Mouse (Mus musculus): Measurements from ENCODE around the gene Peli3. TPM values are rescaled to one million over a fixed set of nuclear protein-coding genes. Genes with fewer than 3 reads are reported as not detected.

The Peli3 gene
- total RNA-seq, 1 experiment from 2014 or later = 0.14 TPM

DNA sequence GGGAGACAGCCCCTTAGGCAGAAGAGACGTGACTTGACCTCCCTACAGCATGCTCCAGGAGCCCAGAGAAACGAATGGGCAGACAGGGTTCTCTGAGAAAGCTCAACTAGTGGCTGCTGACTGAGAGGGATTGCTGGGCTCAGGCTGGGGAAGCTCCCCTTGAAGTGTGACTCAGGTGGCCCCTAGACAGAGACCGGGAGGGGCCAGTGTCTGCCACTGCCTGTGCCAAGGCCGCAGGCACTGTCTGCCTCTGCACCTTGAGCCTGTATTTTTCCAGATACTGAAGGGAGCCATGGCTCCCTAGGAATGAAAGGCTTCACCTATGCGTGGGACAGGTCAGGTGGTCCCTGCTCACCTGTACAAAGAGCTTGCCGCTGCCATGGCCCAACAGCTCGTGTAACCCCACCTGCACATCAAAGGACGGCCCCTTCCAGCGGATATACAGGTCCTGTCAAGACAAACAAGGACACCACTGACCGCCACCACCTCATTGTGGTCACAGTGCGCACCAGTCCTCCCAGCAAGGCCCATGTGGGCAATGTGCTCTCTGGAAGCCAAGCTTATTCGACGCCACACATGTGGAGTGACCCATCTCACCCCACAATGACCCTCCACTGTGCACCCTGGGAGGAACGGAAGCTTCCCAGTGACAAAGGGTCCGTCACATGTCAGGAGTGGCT is 26.9 kb downstream of the Peli3 start:
- no peak for ATAC-seq (replicated peaks; ENCODE audit: low read depth, poor library complexity, severe bottlenecking)

DNA sequence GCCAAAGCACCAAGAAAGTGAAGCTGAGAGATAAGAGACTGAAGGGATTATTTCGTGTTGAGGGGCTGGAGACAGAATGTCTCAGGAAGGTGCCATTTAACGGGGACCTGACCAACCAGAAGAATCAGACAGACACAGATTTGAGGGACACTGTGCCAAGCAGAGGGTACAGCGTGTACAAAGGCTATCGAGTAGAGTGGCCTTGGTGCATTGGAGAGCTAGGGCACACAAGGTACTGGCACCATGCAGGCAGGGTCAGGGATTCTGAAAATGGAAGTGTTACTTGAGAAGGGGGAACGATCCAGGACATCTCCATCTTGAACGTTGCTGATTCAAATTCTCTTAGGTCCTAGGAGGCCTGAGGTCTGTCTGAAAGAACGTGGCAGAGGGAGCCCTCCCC is 33.6 kb downstream of the Peli3 start:
- ATAC-seq (replicated peaks; ENCODE audit: low read depth, poor library complexity, severe bottlenecking) = no peak

DNA sequence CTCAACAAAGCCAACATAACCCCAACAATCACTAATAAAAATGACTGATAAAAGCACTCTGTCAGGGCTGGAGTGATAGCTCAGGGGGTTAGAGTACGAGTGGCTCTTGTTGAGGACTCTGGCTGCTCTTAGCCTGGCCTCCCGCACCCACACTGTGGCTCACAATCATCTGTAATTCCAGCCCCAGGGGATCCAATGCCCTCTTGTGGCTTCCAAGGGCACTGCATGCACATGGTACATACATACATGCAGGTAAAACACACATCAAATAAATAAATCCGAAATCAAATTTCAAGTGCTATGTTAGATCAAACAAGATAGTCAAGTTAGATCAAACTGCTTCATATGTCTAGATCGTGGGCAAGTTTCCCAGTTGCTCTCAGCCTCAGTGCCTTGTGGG is 34.8 kb downstream of the Peli3 start:
- no peak for ATAC-seq (replicated peaks; ENCODE audit: low read depth, poor library complexity, severe bottlenecking)

DNA sequence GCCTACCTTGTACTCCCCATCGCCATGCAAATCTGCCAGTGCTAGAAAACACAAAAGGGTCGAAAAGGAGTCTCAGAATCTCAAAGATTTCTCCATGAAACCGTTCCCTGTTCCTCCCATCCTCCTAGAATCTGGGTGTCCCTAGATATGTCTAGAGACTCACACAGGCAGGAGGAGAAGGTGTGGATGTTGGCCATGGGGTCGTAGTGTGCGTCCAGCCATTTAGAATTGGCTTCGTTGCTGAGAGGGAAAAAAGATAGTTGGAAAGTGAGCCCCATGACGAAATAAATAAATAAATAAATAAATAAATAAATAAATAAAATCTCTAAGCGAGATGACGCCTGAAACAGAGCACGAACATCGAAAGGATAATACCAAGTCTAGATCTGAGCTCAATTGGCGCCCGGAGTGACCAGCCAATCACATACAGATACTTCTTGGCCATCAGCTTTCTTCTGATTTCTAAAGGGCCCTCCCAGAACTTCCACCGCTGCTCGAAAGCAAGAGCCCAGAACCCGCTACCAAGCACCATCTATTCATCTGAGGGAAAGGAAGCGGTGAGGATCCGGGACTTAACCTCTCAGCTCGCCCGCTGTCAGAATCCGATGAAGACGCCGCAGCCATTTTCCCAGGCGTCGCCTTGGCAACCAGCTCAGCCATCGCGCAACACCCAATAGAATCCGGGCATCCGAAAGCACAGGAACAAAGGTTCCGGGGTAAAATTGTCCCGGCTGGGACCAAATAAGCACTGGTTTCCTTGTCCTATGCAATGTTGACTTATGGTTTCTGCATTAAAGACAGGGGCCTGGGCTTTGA is 36.7 kb downstream of the Peli3 start, which contains the start of gene Bbs1:
Gene Bbs1 (minus strand): TSS at position 650 of the 816 bp plus-strand sequence.
- ATAC-seq (replicated peaks; ENCODE audit: low read depth, poor library complexity, severe bottlenecking) = peak; percentile 89

DNA sequence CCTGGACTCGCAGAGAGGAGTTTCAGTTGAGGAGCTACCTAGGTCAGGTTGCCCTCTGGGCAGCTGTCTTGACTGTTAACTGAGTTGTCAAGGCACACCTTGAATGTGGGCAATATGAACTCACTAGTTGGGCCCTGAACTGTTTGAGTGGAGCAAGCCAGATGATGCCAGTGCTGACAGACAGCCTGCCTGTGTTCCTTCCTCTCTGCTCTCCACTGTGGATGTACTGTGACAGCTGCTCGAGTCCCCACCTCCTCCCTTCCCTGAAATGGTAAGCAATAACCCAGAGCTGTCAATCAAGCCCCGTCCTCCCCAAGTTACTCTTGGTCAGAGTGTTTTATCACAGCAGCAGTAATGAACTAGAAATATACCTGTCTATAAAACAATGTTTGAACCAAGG is 43.0 kb downstream of the Peli3 start:
- no peak for ATAC-seq (replicated peaks; ENCODE audit: low read depth, poor library complexity, severe bottlenecking)

DNA sequence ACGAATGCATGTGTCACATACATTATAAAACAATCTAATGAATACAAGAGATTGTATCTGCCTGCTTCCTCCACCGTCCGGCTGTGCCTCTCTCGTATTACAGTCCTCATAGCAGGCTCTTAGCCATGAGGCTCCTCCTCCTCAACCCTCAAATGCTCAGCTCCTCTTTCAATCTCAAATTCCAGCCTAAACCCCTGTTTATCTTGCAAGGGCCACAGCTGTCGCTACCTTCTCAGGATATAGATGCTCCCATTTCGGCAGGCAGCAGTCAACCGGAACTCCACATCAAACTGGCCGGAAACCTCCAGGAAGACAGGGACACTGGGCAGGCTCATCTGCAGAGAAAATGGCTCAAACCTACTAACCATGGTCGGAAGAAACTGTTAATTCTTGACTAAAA is 44.0 kb downstream of the Peli3 start:
- no peak for ATAC-seq (replicated peaks; ENCODE audit: low read depth, poor library complexity, severe bottlenecking)

DNA sequence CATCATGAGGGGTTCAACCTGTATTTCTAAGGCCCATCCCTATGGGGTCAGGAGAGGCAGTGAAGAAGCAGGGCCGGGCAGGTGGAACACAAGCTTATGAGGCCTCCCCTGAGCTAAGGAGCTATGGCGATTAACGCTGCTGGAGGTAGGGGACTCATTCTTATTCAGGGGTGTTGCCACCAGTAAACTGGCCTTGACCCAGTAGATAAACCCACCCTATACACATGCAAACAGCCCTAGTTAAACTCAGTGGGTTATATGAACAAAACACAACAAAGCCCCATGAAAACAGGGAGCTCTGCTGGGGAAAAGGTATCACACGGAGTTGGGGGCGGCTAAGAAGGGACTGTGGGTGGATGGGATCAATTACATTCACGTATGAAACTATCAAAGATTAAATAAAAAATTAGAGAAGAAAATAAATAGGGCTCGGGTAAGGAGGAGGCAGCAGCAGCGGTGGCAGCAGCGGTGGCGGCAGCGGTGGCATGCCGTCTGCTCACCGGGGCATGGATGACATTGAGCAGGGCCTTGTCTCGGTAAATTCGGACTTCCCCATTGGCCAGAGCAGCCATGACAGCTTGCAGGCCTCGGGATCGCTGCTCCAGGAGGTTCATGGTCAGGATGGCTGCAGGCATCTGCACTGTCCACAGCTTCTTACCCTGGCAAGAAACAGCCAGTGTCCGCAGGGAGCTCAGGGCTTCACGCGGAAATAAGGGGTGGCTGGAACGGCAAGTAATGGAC is 46.0 kb downstream of the Peli3 start:
- no peak for ATAC-seq (replicated peaks; ENCODE audit: low read depth, poor library complexity, severe bottlenecking)

DNA sequence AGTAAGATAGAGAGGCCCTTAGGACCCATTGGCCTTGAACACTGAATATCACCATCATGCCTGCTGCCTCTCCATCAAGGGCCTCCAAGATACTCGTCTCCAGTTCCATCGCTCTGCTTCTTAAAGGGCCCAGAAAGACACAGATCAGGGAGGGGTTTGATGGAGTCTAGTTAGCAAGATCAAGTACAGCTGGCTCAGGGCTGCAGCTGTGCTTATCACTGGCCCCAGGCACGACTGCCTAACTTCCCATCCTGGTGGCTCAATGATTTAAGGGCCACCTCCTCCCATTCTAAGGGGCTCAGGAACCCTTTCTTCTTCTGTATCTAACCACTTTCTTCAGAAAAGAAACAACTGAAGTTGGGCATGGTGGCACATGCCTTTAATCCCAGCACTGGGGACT is 51.1 kb downstream of the Peli3 start:
- peak; percentile 68; the same call in 1 of the 2 replicates for ATAC-seq (replicated peaks; ENCODE audit: low read depth, poor library complexity, severe bottlenecking)

DNA sequence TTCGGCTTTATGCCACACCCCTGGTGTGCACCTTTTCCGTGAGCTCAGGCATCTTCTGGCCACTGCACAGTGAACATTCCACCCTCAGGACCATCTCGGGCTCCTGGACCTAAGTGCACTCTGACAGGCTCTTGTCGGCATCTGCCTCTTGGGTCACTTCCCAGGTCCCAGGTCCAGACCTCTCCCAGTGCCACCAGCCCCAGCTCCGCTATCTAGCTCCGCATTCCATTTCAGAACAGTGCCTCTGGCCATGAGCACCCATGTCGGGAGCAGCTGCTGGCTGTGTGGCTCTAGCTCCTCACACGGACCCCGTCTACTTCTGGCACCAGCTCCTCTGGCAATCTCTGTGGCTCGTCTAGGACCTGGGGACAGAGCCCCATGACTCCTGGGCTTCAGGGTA is 53.1 kb downstream of the Peli3 start:
- ATAC-seq (replicated peaks; ENCODE audit: low read depth, poor library complexity, severe bottlenecking) = no peak

DNA sequence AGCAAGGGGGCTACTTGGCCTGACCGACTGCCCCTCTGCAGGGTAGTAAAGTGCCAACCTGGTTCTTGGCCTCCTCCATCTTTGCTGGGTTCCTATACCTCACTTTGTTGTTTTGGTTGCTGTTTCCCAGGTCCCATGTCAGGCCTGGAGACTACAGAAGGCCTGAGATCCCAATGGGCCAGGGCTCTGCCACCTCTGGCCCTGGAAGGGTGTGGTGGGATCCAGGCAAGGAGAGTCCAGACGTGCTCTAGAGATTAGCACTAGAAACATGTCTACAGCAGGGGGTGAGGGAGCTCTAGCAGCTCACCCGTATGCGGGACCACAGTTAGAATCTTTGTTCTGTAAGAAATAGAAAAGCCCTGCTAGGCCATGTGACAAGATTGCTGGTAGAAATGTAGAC is 59.0 kb downstream of the Peli3 start:
- ATAC-seq (replicated peaks; ENCODE audit: low read depth, poor library complexity, severe bottlenecking) = no peak

Other genes starting within 250 kb of the Peli3 start
- not detected in 2 replicates for gene Gm960, start 244.5 kb downstream of the Peli3 start, total RNA-seq (2017)
- under 0.01 and 0.10 TPM in 2 replicates for gene Sptbn2, start 232.0 kb downstream of the Peli3 start, total RNA-seq (2017)
- 14.6 and 15.9 TPM in 2 replicates for gene Rbm4b, start 186.6 kb downstream of the Peli3 start, total RNA-seq (2017)
- 70.3 and 72.6 TPM in 2 replicates for gene Rbm4, start 149.2 kb downstream of the Peli3 start, total RNA-seq (2017)
- 48.6 and 50.1 TPM in 2 replicates for gene Gm21992, start 131.5 kb downstream of the Peli3 start, total RNA-seq (2017)
- gene Rbm14, start 131.5 kb downstream of the Peli3 start, total RNA-seq (2017) = 22.6 and 28.6 TPM in 2 replicates
- gene Ccs, start 103.8 kb downstream of the Peli3 start, total RNA-seq (2017) = 37.3 and 61.4 TPM in 2 replicates
- gene Ccdc87, start 103.8 kb downstream of the Peli3 start, total RNA-seq (2017) = not detected in 2 replicates
- 4.7 and 11.5 TPM in 2 replicates for gene Ctsf, start 88.0 kb downstream of the Peli3 start, total RNA-seq (2017)
- gene Actn3, start 65.2 kb downstream of the Peli3 start, total RNA-seq (2017) = 0.37 TPM in 1 of 2 replicates, not detected in the other
- 9.2 and 9.6 TPM in 2 replicates for gene Zdhhc24, start 64.5 kb downstream of the Peli3 start, total RNA-seq (2017)
- 3.8 and 4.8 TPM in 2 replicates for gene Bbs1, start 36.5 kb downstream of the Peli3 start, total RNA-seq (2017)
- gene Dpp3, start 14.8 kb downstream of the Peli3 start, total RNA-seq (2017) = 34.8 and 40.8 TPM in 2 replicates
- gene Mrpl11, start 19.0 kb upstream of the Peli3 start, total RNA-seq (2017) = 56.0 and 82.6 TPM in 2 replicates
- not detected in 2 replicates for gene Npas4, start 47.2 kb upstream of the Peli3 start, total RNA-seq (2017)
- gene Slc29a2, start 80.7 kb upstream of the Peli3 start, total RNA-seq (2017) = 2.3 and 4.3 TPM in 2 replicates
- 9.2 TPM in 1 of 2 replicates, not detected in the other for gene B4gat1, start 95.7 kb upstream of the Peli3 start, total RNA-seq (2017)
- 5.8 TPM in 1 of 2 replicates, not detected in the other for gene AC124502.3, start 95.8 kb upstream of the Peli3 start, total RNA-seq (2017)
- 27.8 and 28.5 TPM in 2 replicates for gene Brms1, start 98.2 kb upstream of the Peli3 start, total RNA-seq (2017)
- gene Rin1, start 107.4 kb upstream of the Peli3 start, total RNA-seq (2017) = 0.15 and 0.18 TPM in 2 replicates
- 0.41 and 0.49 TPM in 2 replicates for gene Cd248, start 125.0 kb upstream of the Peli3 start, total RNA-seq (2017)
- not detected in 2 replicates for gene Tmem151a, start 142.4 kb upstream of the Peli3 start, total RNA-seq (2017)
- 15.2 and 19.3 TPM in 2 replicates for gene Yif1a, start 145.4 kb upstream of the Peli3 start, total RNA-seq (2017)
- 0.46 TPM in 1 of 2 replicates, not detected in the other for gene Cnih2, start 155.4 kb upstream of the Peli3 start, total RNA-seq (2017)
- gene Rab1b, start 163.9 kb upstream of the Peli3 start, total RNA-seq (2017) = 62.3 and 67.7 TPM in 2 replicates
- gene Klc2, start 175.4 kb upstream of the Peli3 start, total RNA-seq (2017) = 4.8 and 5.2 TPM in 2 replicates

Data from common myeloid progenitor, adult 5-6 weeks (primary cell).